Mouse (Mus musculus): ENCODE measurements around the gene Vsir. TPM values are rescaled to one million over a fixed set of nuclear protein-coding genes. Genes with fewer than 3 reads are reported as not detected.

Gene Vsir
- 10 to 100 TPM; 20.2 to 23.5 TPM for total RNA-seq (2021)

DNA sequence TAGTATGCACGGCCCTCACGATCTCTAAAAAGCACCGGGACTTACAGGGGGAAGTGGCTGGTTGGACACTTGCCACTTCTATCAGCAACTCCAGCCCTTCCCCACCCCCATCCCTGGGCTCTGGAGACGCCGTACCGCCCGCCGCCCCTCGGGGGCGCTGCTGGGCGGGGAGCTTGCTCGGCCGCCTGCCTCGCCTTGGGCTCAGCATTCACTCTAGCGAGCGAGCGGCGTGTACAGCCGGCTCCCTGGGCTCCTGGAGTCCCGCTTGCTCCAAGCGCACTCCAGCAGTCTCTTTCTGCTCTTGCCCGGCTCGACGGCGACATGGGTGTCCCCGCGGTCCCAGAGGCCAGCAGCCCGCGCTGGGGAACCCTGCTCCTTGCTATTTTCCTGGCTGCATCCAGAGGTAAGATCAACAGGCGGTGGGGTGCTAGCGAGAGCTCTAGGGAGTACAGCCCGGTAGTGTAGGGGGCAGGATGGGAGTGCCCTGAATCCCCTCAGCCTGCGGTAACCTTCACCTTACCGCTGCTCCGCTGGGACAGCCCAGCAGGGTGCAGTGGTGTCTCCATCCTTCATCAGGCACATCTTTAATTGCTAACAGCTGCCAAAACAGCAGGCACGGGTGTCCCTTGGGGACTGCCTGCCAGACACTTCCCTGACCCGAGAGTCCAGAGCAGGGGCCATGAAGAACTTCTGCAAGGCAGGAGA is at the start of gene Vsir:
Gene Vsir (plus strand): TSS at position 151 of the 705 bp plus-strand sequence.
- intact Hi-C loops (cut with DNase I) = loop anchor here (2.0 to 5.0 kb wide), 2 partner anchors 28 to 60 kb away; no protein-coding TSS in a partner anchor
- DNase-seq (ENCODE audit: low spot score) = peak; percentile 78

- no peak for DNase-seq (ENCODE audit: low spot score)
- intact Hi-C loops (cut with DNase I) = no loop called here
Measured at GRCm38 (mm10) chr10:60299636-60300035, 47.0 kb upstream of the Vsir start.

DNA sequence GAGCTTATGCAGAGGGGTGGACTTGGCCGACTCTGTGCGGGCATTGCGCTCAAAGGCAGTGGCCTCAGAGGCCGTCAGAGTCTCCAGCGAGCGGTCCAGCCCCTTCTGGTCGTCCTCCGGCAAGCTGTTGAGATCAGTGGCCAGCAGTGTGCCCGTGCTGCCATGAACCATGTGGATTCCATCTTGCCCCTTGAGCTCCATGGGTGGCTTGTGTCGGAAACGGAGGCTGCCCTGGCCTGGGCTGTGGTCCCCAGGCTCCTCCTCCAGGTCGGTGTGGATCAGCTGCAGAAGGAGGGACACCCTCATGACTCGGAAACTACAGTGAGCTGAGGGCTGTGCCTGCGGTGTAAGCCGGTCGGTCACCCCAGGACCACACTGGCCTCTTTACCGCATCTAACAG is 43.2 kb upstream of the Vsir start:
- intact Hi-C loops (cut with DNase I) = no loop called here
- no peak for DNase-seq (ENCODE audit: low spot score)

DNA sequence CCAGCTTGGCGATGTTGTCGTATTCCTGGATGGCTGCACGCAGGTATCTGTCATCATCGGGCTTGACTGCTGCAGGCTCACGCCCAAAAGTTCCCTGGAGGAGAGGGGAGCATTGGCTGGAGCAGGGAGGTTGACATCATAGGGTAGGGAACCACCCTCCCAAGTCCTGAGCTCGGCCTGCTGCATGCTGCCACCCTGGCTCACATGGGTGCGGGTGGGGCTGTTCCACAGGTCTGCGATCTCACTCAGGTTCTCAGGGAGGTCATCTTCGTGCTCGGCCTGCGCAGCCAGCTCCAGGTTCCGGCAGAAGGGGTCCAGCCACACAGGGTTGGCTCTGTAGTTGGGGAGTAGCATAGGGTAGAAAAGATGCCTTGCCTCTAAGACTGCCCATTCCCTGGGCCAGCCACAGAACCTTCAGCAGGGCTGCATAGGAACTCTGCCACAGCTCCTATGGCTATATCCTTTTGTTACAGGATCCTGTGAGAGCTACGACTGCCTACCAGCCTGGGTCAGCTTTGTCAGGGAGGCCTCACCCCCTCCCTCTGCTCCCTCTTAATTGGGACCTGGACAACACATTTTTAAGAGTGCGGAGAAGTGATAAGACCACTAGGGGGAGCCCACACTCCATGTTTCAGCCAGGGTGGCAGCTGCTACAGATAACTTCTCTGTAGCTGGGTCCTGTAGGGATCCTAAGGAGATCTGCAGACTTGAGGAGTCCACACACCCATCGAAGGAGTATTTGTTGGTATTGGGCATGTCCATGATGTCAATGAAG is 41.6 kb upstream of the Vsir start:
- intact Hi-C loops (cut with DNase I) = loop anchor here (2.0 to 5.0 kb wide), 3 partner anchors 227 to 454 kb away; no protein-coding TSS in a partner anchor
- DNase-seq (ENCODE audit: low spot score) = peak; percentile 33

GRCm38 (mm10) chr10:60310629-60311028 is 36.0 kb upstream of the Vsir start:
- no peak for DNase-seq (ENCODE audit: low spot score)
- intact Hi-C loops (cut with DNase I) = no loop called here

DNA sequence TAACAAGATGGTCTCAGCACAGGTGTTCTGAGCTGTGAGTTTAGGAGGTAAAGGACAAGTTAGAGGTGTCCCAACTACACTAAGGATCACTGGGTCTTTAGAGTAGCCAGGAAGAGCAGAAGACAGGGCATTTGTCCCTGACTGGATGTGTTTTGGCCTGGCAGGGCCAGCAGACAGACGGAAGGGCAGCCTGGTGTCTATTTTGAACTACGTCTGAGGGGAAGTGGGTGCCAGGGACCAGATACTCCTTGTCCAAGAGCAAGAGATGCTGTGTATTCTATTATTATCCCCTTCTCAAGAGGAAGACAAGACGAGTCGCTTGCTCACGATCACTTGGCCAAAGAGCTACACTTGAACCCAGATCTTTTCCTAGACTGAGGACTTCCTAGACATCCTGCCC is 33.0 kb upstream of the Vsir start:
- intact Hi-C loops (cut with DNase I) = no loop called here
- no peak for DNase-seq (ENCODE audit: low spot score)

DNA sequence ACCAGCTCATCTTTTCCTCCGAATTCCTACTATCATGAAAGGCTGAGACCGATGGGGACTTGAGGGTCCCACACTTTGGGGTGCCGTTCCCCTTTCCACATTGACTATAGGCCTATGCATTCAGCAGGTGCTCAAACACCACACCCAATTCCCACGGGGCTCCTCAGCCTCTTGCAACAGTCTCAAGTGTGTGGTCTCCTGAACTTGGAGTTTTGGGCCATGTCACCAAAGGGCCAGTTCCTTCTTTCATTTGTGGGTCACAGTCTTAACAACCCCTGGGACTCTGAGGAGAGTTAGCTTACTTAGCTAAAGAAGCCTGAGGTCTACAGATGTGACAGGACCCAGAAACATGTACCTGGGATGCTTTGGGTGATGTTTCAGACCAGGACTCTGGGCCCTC is 30.5 kb upstream of the Vsir start:
- no peak for DNase-seq (ENCODE audit: low spot score)
- intact Hi-C loops (cut with DNase I) = no loop called here

DNA sequence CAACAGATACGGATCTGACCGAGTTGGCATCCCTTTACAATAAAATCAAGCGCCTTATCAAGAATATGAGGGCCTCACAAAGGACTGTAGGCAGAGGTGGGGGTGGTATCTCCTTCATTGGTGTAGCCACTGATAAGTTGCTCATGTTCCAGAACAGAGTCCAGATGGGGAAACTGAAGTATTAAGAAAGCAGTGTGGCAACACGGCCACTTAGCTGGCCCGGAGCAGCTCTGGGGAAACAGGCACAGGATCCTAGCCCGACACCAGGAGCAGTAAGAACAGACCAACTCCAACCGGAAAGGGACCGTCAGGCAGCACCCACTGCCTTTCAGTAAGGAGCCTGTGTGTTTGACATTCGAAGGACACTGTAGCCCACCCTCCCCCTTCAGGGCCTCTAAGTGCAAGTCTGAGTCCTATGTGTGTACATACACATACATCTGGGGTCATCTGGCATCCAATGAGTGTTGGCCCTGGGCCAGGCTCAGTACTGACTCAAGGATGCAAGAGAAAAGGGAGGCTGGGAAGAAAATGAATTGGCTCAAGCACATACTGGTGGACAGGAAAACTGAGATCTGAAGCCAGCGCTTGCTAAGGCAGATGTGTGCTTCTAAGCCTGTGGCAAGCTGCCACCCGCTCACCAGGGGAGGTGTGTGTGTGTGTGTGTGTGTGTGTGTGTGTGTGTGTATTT is 17.5 kb upstream of the Vsir start:
- intact Hi-C loops (cut with DNase I) = no loop called here
- no peak for DNase-seq (ENCODE audit: low spot score)

GRCm38 (mm10) chr10:60334583-60334982 is 12.1 kb upstream of the Vsir start:
- intact Hi-C loops (cut with DNase I) = no loop called here
- DNase-seq (ENCODE audit: low spot score) = no peak

GRCm38 (mm10) chr10:60335021-60335420 is 11.6 kb upstream of the Vsir start:
- intact Hi-C loops (cut with DNase I) = no loop called here
- no peak for DNase-seq (ENCODE audit: low spot score)

- intact Hi-C loops (cut with DNase I) = no loop called here
- no peak for DNase-seq (ENCODE audit: low spot score)
Measured at GRCm38 (mm10) chr10:60341528-60341927, 5.1 kb upstream of the Vsir start.

GRCm38 (mm10) chr10:60344111-60344510 is 2.5 kb upstream of the Vsir start:
- intact Hi-C loops (cut with DNase I) = no loop called here
- no peak for DNase-seq (ENCODE audit: low spot score)

- intact Hi-C loops (cut with DNase I) = loop anchor here (2.0 to 5.0 kb wide), 2 partner anchors 29 to 61 kb away; no protein-coding TSS in a partner anchor
- DNase-seq (ENCODE audit: low spot score) = no peak
Measured at GRCm38 (mm10) chr10:60346056-60346455, 595 bp upstream of the Vsir start.

- DNase-seq (ENCODE audit: low spot score) = no peak
- intact Hi-C loops (cut with DNase I) = loop anchor here (2.0 to 5.0 kb wide), 2 partner anchors 27 to 59 kb away; no protein-coding TSS in a partner anchor
Measured at GRCm38 (mm10) chr10:60347768-60348610, 1.3 kb downstream of the Vsir start.

GRCm38 (mm10) chr10:60349056-60349455 is 2.4 kb downstream of the Vsir start:
- intact Hi-C loops (cut with DNase I) = loop anchor here (5.0 kb wide), 1 partner anchor 58 kb away; no protein-coding TSS in a partner anchor
- DNase-seq (ENCODE audit: low spot score) = peak; percentile 70

- intact Hi-C loops (cut with DNase I) = loop anchor here (5.0 kb wide), 1 partner anchor 58 kb away; no protein-coding TSS in a partner anchor
- no peak for DNase-seq (ENCODE audit: low spot score)
Measured at GRCm38 (mm10) chr10:60349644-60350043, 3.0 kb downstream of the Vsir start.

DNA sequence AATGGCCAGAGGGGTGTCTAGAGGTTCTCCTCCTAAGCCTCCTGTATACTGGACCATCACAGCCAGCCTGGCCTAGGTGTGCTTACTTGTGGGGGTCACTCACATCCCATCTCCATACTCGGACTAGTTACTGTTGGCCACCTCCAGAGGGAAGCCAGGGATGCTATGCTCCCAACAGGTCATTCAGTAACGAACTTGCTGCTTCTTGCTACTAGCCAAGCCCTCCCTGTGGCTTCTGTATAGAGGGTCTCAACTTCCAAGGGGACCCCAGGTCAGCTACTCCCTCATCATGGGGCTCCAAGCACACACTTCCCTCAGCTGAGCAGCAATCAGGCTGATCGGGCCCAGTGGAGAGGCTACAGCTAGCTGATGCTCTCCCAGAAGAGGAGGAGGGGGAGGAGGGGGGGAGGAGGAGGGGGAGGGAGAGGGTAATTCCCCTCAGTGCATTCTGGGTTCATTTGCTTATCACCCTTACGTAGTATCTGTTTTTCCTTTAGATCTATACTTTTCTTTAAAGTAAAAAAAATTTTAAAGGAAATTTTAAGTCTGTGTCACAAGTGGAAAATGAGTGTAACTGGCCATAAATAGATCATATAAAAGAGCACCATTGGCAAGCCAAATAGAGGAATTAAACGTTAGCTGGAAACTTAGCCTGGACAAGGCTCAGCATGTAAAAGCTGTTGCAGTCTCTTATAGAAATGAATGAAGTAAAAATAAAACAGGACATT is 3.6 kb downstream of the Vsir start:
- no peak for DNase-seq (ENCODE audit: low spot score)
- intact Hi-C loops (cut with DNase I) = no loop called here

GRCm38 (mm10) chr10:60350805-60351167 is 4.1 kb downstream of the Vsir start:
- peak; percentile 78 for DNase-seq (ENCODE audit: low spot score)
- intact Hi-C loops (cut with DNase I) = no loop called here

DNA sequence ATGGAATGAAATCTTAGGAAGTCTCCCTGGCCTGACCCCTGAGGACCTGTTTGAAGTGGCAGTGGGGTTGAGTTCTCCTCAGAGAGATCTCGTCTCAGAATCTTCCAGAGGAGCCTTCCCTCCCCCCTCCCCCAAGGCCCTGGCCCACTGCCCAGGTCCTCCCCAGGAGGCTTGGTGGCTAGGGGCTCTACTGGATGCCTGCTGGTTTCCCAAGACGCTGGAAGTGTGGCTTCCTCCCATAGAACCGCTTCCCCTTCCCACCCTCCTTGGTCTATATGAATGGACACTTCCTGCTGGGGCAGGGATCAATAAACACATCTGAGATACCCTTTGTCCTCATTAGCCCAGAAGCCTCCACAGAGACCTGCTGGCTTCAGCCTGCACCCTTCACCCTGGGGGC is 4.6 kb downstream of the Vsir start:
- intact Hi-C loops (cut with DNase I) = no loop called here
- DNase-seq (ENCODE audit: low spot score) = no peak

All from heart, postnatal 25 days (tissue).